Mouse (Mus musculus): Measurements from ENCODE around the gene Gm5901.

- TF ChIP-seq CTCF (IDR thresholded peaks at IDR 0.05; ENCODE audit: control insufficient read depth, insufficient read depth, low read length) (no peak), POLR2A (IDR thresholded peaks at IDR 0.05; ENCODE audit: borderline replicate concordance, control insufficient read depth, low read depth, low read length) (no peak)
Observed at GRCm38 (mm10) chr7:105395131-105395820, 20.4 kb downstream of the Gm5901 start.
